Mouse (Mus musculus) cerebellum, adult 2 months (tissue): Measurements from ENCODE around the gene Det1. TPM values are rescaled to one million over a fixed set of nuclear protein-coding genes. Genes with fewer than 3 reads are reported as not detected.

Source experiments
- DNase-seq, 2 experiments: peaks; one replicate each; pipeline ENCODE4 v3.0.0; 2021
- H3K27ac ChIP-seq: fragments of 200-500 bp; 2 replicates; pipeline ENCODE4 v1.5.1; 2012; ENCODE audit warnings: low read length, control low read depth, inconsistent platforms; ENCODE audit not compliant: insufficient read depth
- H3K27me3 ChIP-seq: fragments of 200-500 bp; 2 replicates; pipeline ENCODE4 v1.6.1; 2012; ENCODE audit warnings: inconsistent platforms, mild to moderate bottlenecking, low read length, moderate library complexity; ENCODE audit not compliant: control insufficient read depth, insufficient read depth
- H3K4me1 ChIP-seq: fragments of 200-500 bp; 2 replicates; pipeline ENCODE4 v1.6.1; 2011; ENCODE audit warnings: low read length; ENCODE audit not compliant: control insufficient read depth, insufficient read depth
- H3K4me3 ChIP-seq: fragments of 200-500 bp; replicated peaks from 2 replicates; pipeline ENCODE3; 2011; ENCODE audit warnings: mild to moderate bottlenecking, low read depth, low read length, control low read depth; ENCODE audit not compliant: insufficient read depth
- CTCF ChIP-seq: fragments of 200-500 bp; IDR thresholded peaks from 2 replicates; pipeline ENCODE4 v1.5.1; 2011; ENCODE audit warnings: low read depth, mild to moderate bottlenecking, control low read depth, low read length, moderate library complexity, borderline replicate concordance; ENCODE audit not compliant: insufficient read depth
- POLR2A ChIP-seq: fragments of 200-500 bp; IDR thresholded peaks from 2 replicates; pipeline ENCODE4 v1.6.1; 2011; ENCODE audit warnings: low read length, control low read depth, borderline replicate concordance; ENCODE audit not compliant: insufficient read depth
- WGBS: fragments of 180-500 bp; shearing (Covaris S2); methylation state at CpG from one replicate; pipeline ENCODE4 v1.1.7; 2018; 5-methylcytosine and 5-hydroxymethylcytosine counted together
- polyA plus RNA-seq: library from polyadenylated mRNA; depleted of rRNA; stranded (reverse); fragments of >200 nt; gene quantifications from 2 replicates; pipeline ENCODE4 v1.2.3, GENCODE M21; 2012; rRNA removed

The Det1 gene
- polyA plus RNA-seq, result 8.5 and 9.7 TPM in 2 replicates

GRCm38 (mm10) chr7:78846737-78847434, at the start of gene Det1:
Gene Det1, minus strand, starts transcription at chr7:78847263.
- TF ChIP-seq POLR2A (0 out of 2 replicates have a peak, but pooled peaks have one; percentile 20), CTCF (peak; percentile 87)
- DNase-seq, result peak; percentile 90 to 92
- Histone ChIP-seq H3K4me1 (no peaks in the 10 kb centered on the region), H3K27ac (peak within 1 kb of the TSS; percentile 46; the same call in 1 of the 2 replicates), H3K27me3 (no peaks in the 10 kb centered on the region), H3K4me3 (peak within 1 kb of the TSS; percentile 88)
- WGBS, result under 1% methylated on average over 54 of the region's 54 CpGs

- peak; percentile 98 for DNase-seq
- 2% methylated on average over 53 of the region's 53 CpGs for WGBS
- Histone ChIP-seq H3K27me3 (no peaks in the 10 kb centered on the region), H3K4me1 (0 out of 2 replicates have a peak, but pooled peaks cover 2% of the 10 kb centered on the region), H3K4me3 (peak within 1 kb of the TSS; percentile 97), H3K27ac (no peak within 1 kb of the TSS)
- TF ChIP-seq CTCF (no peak), POLR2A (peak; percentile 46; the same call in 1 of the 2 replicates)
These were observed 48.7 kb upstream of the Det1 start, which contains the start of gene Aen for GRCm38 (mm10) chr7:78895653-78896333. Gene Aen, plus strand, starts transcription at chr7:78895854.

GRCm38 (mm10) chr7:78895021-78895652, 48.1 kb upstream of the Det1 start:
- H3K27me3 ChIP-seq, result no peaks in the 10 kb centered on the region
- DNase-seq, result no peak
- no peak overlapping the region for H3K27ac ChIP-seq
- TF ChIP-seq CTCF, result no peak
- no peak for TF ChIP-seq POLR2A
- peaks cover 2% of the 10 kb centered on the region; the same call in 1 of the 2 replicates for H3K4me1 ChIP-seq
- WGBS, result 46% methylated on average over 13 of the region's 13 CpGs
- peak overlapping the region; percentile 97 for H3K4me3 ChIP-seq

- Histone ChIP-seq H3K27me3 (no peaks in the 10 kb centered on the region), H3K4me3 (no peak overlapping the region), H3K27ac (no peak overlapping the region), H3K4me1 (peaks cover 11% of the 10 kb centered on the region)
- 87% methylated on average over 10 of the region's 10 CpGs for WGBS
- DNase-seq, result no peak
- no peak for TF ChIP-seq POLR2A
- TF ChIP-seq CTCF, result no peak
These were observed 46.9 kb upstream of the Det1 start for GRCm38 (mm10) chr7:78893917-78894316.

GRCm38 (mm10) chr7:78890641-78891040, 43.6 kb upstream of the Det1 start:
- H3K4me3 ChIP-seq, result no peak overlapping the region
- WGBS, result 2% methylated on average over 16 of the region's 16 CpGs
- H3K27me3 ChIP-seq, result no peaks in the 10 kb centered on the region
- TF ChIP-seq CTCF, result peak; percentile 91
- TF ChIP-seq POLR2A, result no peak
- no peak overlapping the region for H3K27ac ChIP-seq
- H3K4me1 ChIP-seq, result peaks cover 8% of the 10 kb centered on the region
- peak; percentile 74 to 88 for DNase-seq

GRCm38 (mm10) chr7:78887431-78887842, 40.4 kb upstream of the Det1 start:
- TF ChIP-seq POLR2A (no peak), CTCF (no peak)
- WGBS, result 65% methylated on average over 9 of the region's 9 CpGs
- Histone ChIP-seq H3K27me3 (no peaks in the 10 kb centered on the region; the same call in 1 of the 2 replicates), H3K4me1 (peaks cover 9% of the 10 kb centered on the region), H3K4me3 (no peak overlapping the region), H3K27ac (no peak overlapping the region)
- DNase-seq, result no peak

GRCm38 (mm10) chr7:78886496-78886895, 39.4 kb upstream of the Det1 start:
- H3K27ac ChIP-seq, result no peak overlapping the region
- peaks cover 10% of the 10 kb centered on the region for H3K4me1 ChIP-seq
- no peak overlapping the region for H3K4me3 ChIP-seq
- peaks cover 2% of the 10 kb centered on the region; the same call in 1 of the 2 replicates for H3K27me3 ChIP-seq
- TF ChIP-seq POLR2A (no peak), CTCF (no peak)
- no peak for DNase-seq
- 38% methylated on average over 4 of the region's 4 CpGs for WGBS
